Mouse (Mus musculus): ENCODE data around the gene Cd93. TPM values are rescaled to one million over a fixed set of nuclear protein-coding genes. Genes with fewer than 3 reads are reported as not detected.

The Cd93 gene
- polyA plus RNA-seq, 1 experiment from 2014 or later = 8.3 TPM

- no peaks in the 10 kb centered on the region for H3K9me3 ChIP-seq (ENCODE audit: control insufficient read depth, low read length)
- no peaks in the 10 kb centered on the region for H3K36me3 ChIP-seq (ENCODE audit: control insufficient read depth, insufficient read depth, low read length)
- H3K27ac ChIP-seq (ENCODE audit: low read length) = no peak overlapping the region
- ATAC-seq = no peak
- no peak overlapping the region for H3K4me2 ChIP-seq (ENCODE audit: low read depth, low read length)
- H3K9ac ChIP-seq (ENCODE audit: low read depth, low read length) = no peak overlapping the region
- H3K4me1 ChIP-seq (ENCODE audit: control insufficient read depth, insufficient read depth, low read length) = no peaks in the 10 kb centered on the region
- H3K4me3 ChIP-seq (ENCODE audit: low read length) = no peak overlapping the region
- 66% methylated on average over 5 of the region's 5 CpGs for WGBS
- no peaks in the 10 kb centered on the region for H3K27me3 ChIP-seq (replicated peaks; ENCODE audit: control insufficient read depth, insufficient read depth, low read length)
Observed at GRCm38 (mm10) chr2:148475879-148476495, 32.6 kb upstream of the Cd93 start.

GRCm38 (mm10) chr2:148469341-148470238, 26.2 kb upstream of the Cd93 start:
- Histone ChIP-seq H3K36me3 (ENCODE audit: control insufficient read depth, insufficient read depth, low read length) (no peaks in the 10 kb centered on the region), H3K9me3 (ENCODE audit: control insufficient read depth, low read length) (no peaks in the 10 kb centered on the region), H3K27me3 (replicated peaks; ENCODE audit: control insufficient read depth, insufficient read depth, low read length) (no peaks in the 10 kb centered on the region), H3K27ac (ENCODE audit: low read length) (no peak overlapping the region), H3K4me2 (ENCODE audit: low read depth, low read length) (no peak overlapping the region), H3K4me3 (ENCODE audit: low read length) (no peak overlapping the region), H3K9ac (ENCODE audit: low read depth, low read length) (no peak overlapping the region), H3K4me1 (ENCODE audit: control insufficient read depth, insufficient read depth, low read length) (no peaks in the 10 kb centered on the region)
- 41% methylated on average over 6 of the region's 7 CpGs for WGBS
- no peak for ATAC-seq

GRCm38 (mm10) chr2:148467921-148468440, 24.6 kb upstream of the Cd93 start:
- Histone ChIP-seq H3K9me3 (ENCODE audit: control insufficient read depth, low read length) (no peaks in the 10 kb centered on the region), H3K4me3 (ENCODE audit: low read length) (no peak overlapping the region), H3K4me1 (ENCODE audit: control insufficient read depth, insufficient read depth, low read length) (no peaks in the 10 kb centered on the region), H3K27me3 (replicated peaks; ENCODE audit: control insufficient read depth, insufficient read depth, low read length) (no peaks in the 10 kb centered on the region), H3K27ac (ENCODE audit: low read length) (no peak overlapping the region), H3K9ac (ENCODE audit: low read depth, low read length) (no peak overlapping the region), H3K36me3 (ENCODE audit: control insufficient read depth, insufficient read depth, low read length) (no peaks in the 10 kb centered on the region), H3K4me2 (ENCODE audit: low read depth, low read length) (no peak overlapping the region)
- WGBS = 76% methylated on average over 3 of the region's 3 CpGs
- ATAC-seq = no peak

GRCm38 (mm10) chr2:148455341-148455740, 12.0 kb upstream of the Cd93 start:
- no peak overlapping the region for H3K9ac ChIP-seq (ENCODE audit: low read depth, low read length)
- H3K4me1 ChIP-seq (ENCODE audit: control insufficient read depth, insufficient read depth, low read length) = no peaks in the 10 kb centered on the region
- H3K36me3 ChIP-seq (ENCODE audit: control insufficient read depth, insufficient read depth, low read length) = no peaks in the 10 kb centered on the region
- ATAC-seq = no peak
- H3K4me2 ChIP-seq (ENCODE audit: low read depth, low read length) = no peak overlapping the region
- H3K27ac ChIP-seq (ENCODE audit: low read length) = no peak overlapping the region
- H3K9me3 ChIP-seq (ENCODE audit: control insufficient read depth, low read length) = no peaks in the 10 kb centered on the region
- no peak overlapping the region for H3K4me3 ChIP-seq (ENCODE audit: low read length)
- no peaks in the 10 kb centered on the region for H3K27me3 ChIP-seq (replicated peaks; ENCODE audit: control insufficient read depth, insufficient read depth, low read length)

GRCm38 (mm10) chr2:148454014-148454542, 10.7 kb upstream of the Cd93 start:
- Histone ChIP-seq H3K4me3 (ENCODE audit: low read length) (no peak overlapping the region), H3K9me3 (ENCODE audit: control insufficient read depth, low read length) (no peaks in the 10 kb centered on the region), H3K4me1 (ENCODE audit: control insufficient read depth, insufficient read depth, low read length) (no peaks in the 10 kb centered on the region), H3K36me3 (ENCODE audit: control insufficient read depth, insufficient read depth, low read length) (no peaks in the 10 kb centered on the region), H3K4me2 (ENCODE audit: low read depth, low read length) (no peak overlapping the region), H3K9ac (ENCODE audit: low read depth, low read length) (no peak overlapping the region), H3K27ac (ENCODE audit: low read length) (no peak overlapping the region), H3K27me3 (replicated peaks; ENCODE audit: control insufficient read depth, insufficient read depth, low read length) (no peaks in the 10 kb centered on the region)
- ATAC-seq = no peak
- 84% methylated on average over 4 of the region's 4 CpGs for WGBS

- 86% methylated on average over 3 of the region's 3 CpGs for WGBS
- Histone ChIP-seq H3K27ac (ENCODE audit: low read length) (no peak overlapping the region), H3K36me3 (ENCODE audit: control insufficient read depth, insufficient read depth, low read length) (no peaks in the 10 kb centered on the region), H3K4me3 (ENCODE audit: low read length) (no peak overlapping the region), H3K9ac (ENCODE audit: low read depth, low read length) (no peak overlapping the region), H3K27me3 (replicated peaks; ENCODE audit: control insufficient read depth, insufficient read depth, low read length) (no peaks in the 10 kb centered on the region), H3K4me1 (ENCODE audit: control insufficient read depth, insufficient read depth, low read length) (no peaks in the 10 kb centered on the region), H3K9me3 (ENCODE audit: control insufficient read depth, low read length) (no peaks in the 10 kb centered on the region), H3K4me2 (ENCODE audit: low read depth, low read length) (no peak overlapping the region)
- no peak for ATAC-seq
Observed at GRCm38 (mm10) chr2:148453061-148453460, 9.7 kb upstream of the Cd93 start.

- no peaks in the 10 kb centered on the region for H3K4me1 ChIP-seq (ENCODE audit: control insufficient read depth, insufficient read depth, low read length)
- no peaks in the 10 kb centered on the region for H3K9me3 ChIP-seq (ENCODE audit: control insufficient read depth, low read length)
- H3K4me2 ChIP-seq (ENCODE audit: low read depth, low read length) = no peak overlapping the region
- no peak overlapping the region for H3K9ac ChIP-seq (ENCODE audit: low read depth, low read length)
- H3K4me3 ChIP-seq (ENCODE audit: low read length) = no peak overlapping the region
- no peak for ATAC-seq
- no peak overlapping the region for H3K27ac ChIP-seq (ENCODE audit: low read length)
- H3K36me3 ChIP-seq (ENCODE audit: control insufficient read depth, insufficient read depth, low read length) = no peaks in the 10 kb centered on the region
- no peaks in the 10 kb centered on the region for H3K27me3 ChIP-seq (replicated peaks; ENCODE audit: control insufficient read depth, insufficient read depth, low read length)
- WGBS = 76% methylated on average over 5 of the region's 5 CpGs
Observed at GRCm38 (mm10) chr2:148451498-148451897, 8.1 kb upstream of the Cd93 start.

- Histone ChIP-seq H3K9ac (ENCODE audit: low read depth, low read length) (no peak overlapping the region), H3K4me1 (ENCODE audit: control insufficient read depth, insufficient read depth, low read length) (no peaks in the 10 kb centered on the region), H3K4me2 (ENCODE audit: low read depth, low read length) (no peak overlapping the region), H3K4me3 (ENCODE audit: low read length) (no peak overlapping the region), H3K27me3 (replicated peaks; ENCODE audit: control insufficient read depth, insufficient read depth, low read length) (no peaks in the 10 kb centered on the region), H3K27ac (ENCODE audit: low read length) (no peak overlapping the region), H3K9me3 (ENCODE audit: control insufficient read depth, low read length) (no peaks in the 10 kb centered on the region), H3K36me3 (ENCODE audit: control insufficient read depth, insufficient read depth, low read length) (no peaks in the 10 kb centered on the region)
- ATAC-seq = no peak
- WGBS = 61% methylated on average over 5 of the region's 5 CpGs
Observed at GRCm38 (mm10) chr2:148450616-148451015, 7.3 kb upstream of the Cd93 start.

GRCm38 (mm10) chr2:148449659-148450058, 6.3 kb upstream of the Cd93 start:
- no peak for ATAC-seq
- Histone ChIP-seq H3K4me3 (ENCODE audit: low read length) (no peak overlapping the region), H3K27me3 (replicated peaks; ENCODE audit: control insufficient read depth, insufficient read depth, low read length) (no peaks in the 10 kb centered on the region)

More at GRCm38 (mm10) chr2:148449659-148450058, 6.3 kb upstream of the Cd93 start:
- Histone ChIP-seq H3K9ac (ENCODE audit: low read depth, low read length) (no peak overlapping the region), H3K9me3 (ENCODE audit: control insufficient read depth, low read length) (no peaks in the 10 kb centered on the region), H3K4me1 (ENCODE audit: control insufficient read depth, insufficient read depth, low read length) (no peaks in the 10 kb centered on the region), H3K4me2 (ENCODE audit: low read depth, low read length) (no peak overlapping the region), H3K36me3 (ENCODE audit: control insufficient read depth, insufficient read depth, low read length) (no peaks in the 10 kb centered on the region), H3K27ac (ENCODE audit: low read length) (no peak overlapping the region)
- 89% methylated on average over 1 of the region's 1 CpGs for WGBS
